Mouse (Mus musculus) CH12.LX (cell line): ENCODE data around the gene Tatdn2.

ENCODE experiments used
- CTCF ChIP-seq, 2 experiments: IDR thresholded peaks in 1 of 2; conservative IDR thresholded peaks in 1 of 2; 2 replicates each; pipeline ENCODE4 v1.5.1; 2011 to 2012; ENCODE audit warnings: low read depth in 2 of 2, low read length in 2 of 2, improper control_type of control experiment in 1 of 2, inconsistent platforms in 1 of 2, mild to moderate bottlenecking in 1 of 2, moderate library complexity in 1 of 2
- E2F4 ChIP-seq: IDR thresholded peaks from 2 replicates; pipeline ENCODE4 v1.6.1; 2011; ENCODE audit warnings: low read depth, low read length, improper control_type of control experiment; ENCODE audit not compliant: insufficient replicate concordance
- EP300 ChIP-seq: IDR thresholded peaks from 2 replicates; pipeline ENCODE4 v1.6.1; 2011; ENCODE audit warnings: low read length, improper control_type of control experiment
- MAFK ChIP-seq: IDR thresholded peaks from 2 replicates; pipeline ENCODE4 v1.6.1; 2011; ENCODE audit warnings: low read length, improper control_type of control experiment; ENCODE audit not compliant: insufficient replicate concordance
- MAX ChIP-seq: IDR thresholded peaks from 2 replicates; pipeline ENCODE4 v1.6.1; 2011; ENCODE audit warnings: low read length, improper control_type of control experiment
- MYC ChIP-seq: IDR thresholded peaks from 2 replicates; pipeline ENCODE4 v1.6.1; 2011; ENCODE audit warnings: low read depth, mild to moderate bottlenecking, improper control_type of control experiment, low read length
- POLR2A ChIP-seq: IDR thresholded peaks from 2 replicates; pipeline ENCODE4 v1.6.1; 2011; ENCODE audit warnings: low read depth, mild to moderate bottlenecking, improper control_type of control experiment, low read length
- SMC3 ChIP-seq: IDR thresholded peaks from 2 replicates; pipeline ENCODE4 v1.6.1; 2011; ENCODE audit warnings: low read depth, low read length, improper control_type of control experiment
- TCF12 ChIP-seq: IDR thresholded peaks from 2 replicates; pipeline ENCODE4 v1.6.1; 2014; ENCODE audit warnings: low read depth, mild to moderate bottlenecking, inconsistent platforms, low read length, improper control_type of control experiment
- UBTF ChIP-seq: IDR thresholded peaks from 2 replicates; pipeline ENCODE4 v1.6.1; 2012; ENCODE audit warnings: low read depth, mild to moderate bottlenecking, inconsistent platforms, low read length, improper control_type of control experiment, moderate library complexity
- ZNF384 ChIP-seq: IDR thresholded peaks from 2 replicates; pipeline ENCODE4 v1.6.1; 2012; ENCODE audit warnings: low read depth, low read length, improper control_type of control experiment, inconsistent platforms

GRCm38 (mm10) chr6:113747284-113747683, 50.4 kb downstream of the Tatdn2 start:
- TF ChIP-seq POLR2A (no peak), UBTF (no peak), SMC3 (no peak), ZNF384 (no peak), CTCF (conservative IDR thresholded peaks at IDR 0.05 in 1 of 2, IDR thresholded peaks at IDR 0.05 in 1 of 2; ENCODE audit: low read depth in 2 of 2, low read length in 2 of 2) (no peak), MYC (no peak), MAX (no peak), EP300 (no peak), TCF12 (no peak), E2F4 (no peak), MAFK (no peak)
